Mouse (Mus musculus): ENCODE data around the gene Myo1d. TPM values are rescaled to one million over a fixed set of nuclear protein-coding genes. Genes with fewer than 3 reads are reported as not detected.

Gene Myo1d
- polyA plus RNA-seq, 1 experiment from 2014 or later: 1.8 TPM

- no peak overlapping the region for H3K4me2 ChIP-seq
- WGBS: 91% methylated on average over 3 of the region's 3 CpGs
- no peaks in the 10 kb centered on the region for H3K9me3 ChIP-seq
- ATAC-seq (ENCODE audit: low read depth): no peak
- no peaks in the 10 kb centered on the region for H3K27me3 ChIP-seq
- H3K27ac ChIP-seq (replicated peaks): no peak overlapping the region
- H3K4me3 ChIP-seq: no peak overlapping the region
- no peaks in the 10 kb centered on the region for H3K4me1 ChIP-seq (replicated peaks)
- H3K9ac ChIP-seq: no peak overlapping the region
- H3K36me3 ChIP-seq: no peaks in the 10 kb centered on the region
Observed at GRCm38 (mm10) chr11:80759023-80759422, 20.8 kb downstream of the Myo1d start.

GRCm38 (mm10) chr11:80754201-80754600 is 25.6 kb downstream of the Myo1d start:
- no peaks in the 10 kb centered on the region for H3K9me3 ChIP-seq
- 85% methylated on average over 2 of the region's 2 CpGs for WGBS
- no peak overlapping the region for H3K9ac ChIP-seq

GRCm38 (mm10) chr11:80751168-80751567 is 28.7 kb downstream of the Myo1d start:
- WGBS: 98% methylated on average over 1 of the region's 1 CpGs
- Histone ChIP-seq H3K9ac (no peak overlapping the region), H3K27ac (replicated peaks) (no peak overlapping the region), H3K4me3 (no peak overlapping the region), H3K27me3 (no peaks in the 10 kb centered on the region), H3K4me2 (no peak overlapping the region), H3K9me3 (no peaks in the 10 kb centered on the region), H3K4me1 (replicated peaks) (peaks cover 9% of the 10 kb centered on the region), H3K36me3 (no peaks in the 10 kb centered on the region)
- no peak for ATAC-seq (ENCODE audit: low read depth)

More at GRCm38 (mm10) chr11:80754201-80754600, 25.6 kb downstream of the Myo1d start:
- Histone ChIP-seq H3K36me3 (no peaks in the 10 kb centered on the region), H3K27ac (replicated peaks) (no peak overlapping the region), H3K27me3 (no peaks in the 10 kb centered on the region), H3K4me1 (replicated peaks) (no peaks in the 10 kb centered on the region), H3K4me3 (no peak overlapping the region), H3K4me2 (no peak overlapping the region)
- ATAC-seq (ENCODE audit: low read depth): no peak

GRCm38 (mm10) chr11:80749187-80749586 is 30.6 kb downstream of the Myo1d start:
- ATAC-seq (ENCODE audit: low read depth): no peak
- Histone ChIP-seq H3K4me2 (no peak overlapping the region), H3K9ac (no peak overlapping the region), H3K4me1 (replicated peaks) (peaks cover 9% of the 10 kb centered on the region), H3K27ac (replicated peaks) (no peak overlapping the region), H3K9me3 (no peaks in the 10 kb centered on the region), H3K27me3 (no peaks in the 10 kb centered on the region), H3K4me3 (no peak overlapping the region), H3K36me3 (no peaks in the 10 kb centered on the region)
- WGBS: 91% methylated on average over 1 of the region's 1 CpGs

- Histone ChIP-seq H3K27me3 (no peaks in the 10 kb centered on the region), H3K27ac (replicated peaks) (no peak overlapping the region), H3K9me3 (no peaks in the 10 kb centered on the region), H3K4me2 (no peak overlapping the region), H3K9ac (no peak overlapping the region), H3K4me1 (replicated peaks) (peaks cover 9% of the 10 kb centered on the region), H3K36me3 (no peaks in the 10 kb centered on the region), H3K4me3 (no peak overlapping the region)
- WGBS: 88% methylated on average over 5 of the region's 5 CpGs
- ATAC-seq (ENCODE audit: low read depth): no peak
Observed at GRCm38 (mm10) chr11:80745426-80745825, 34.4 kb downstream of the Myo1d start.

- H3K9ac ChIP-seq: no peak overlapping the region
- no peak overlapping the region for H3K27ac ChIP-seq (replicated peaks)
- no peak overlapping the region for H3K4me2 ChIP-seq
- no peaks in the 10 kb centered on the region for H3K27me3 ChIP-seq
- no peaks in the 10 kb centered on the region for H3K36me3 ChIP-seq
- no peaks in the 10 kb centered on the region for H3K9me3 ChIP-seq
- ATAC-seq (ENCODE audit: low read depth): no peak
- peaks cover 9% of the 10 kb centered on the region for H3K4me1 ChIP-seq (replicated peaks)
- 86% methylated on average over 4 of the region's 4 CpGs for WGBS
- no peak overlapping the region for H3K4me3 ChIP-seq
Observed at GRCm38 (mm10) chr11:80743823-80744410, 35.9 kb downstream of the Myo1d start.

- Histone ChIP-seq H3K9ac (no peak overlapping the region), H3K36me3 (no peaks in the 10 kb centered on the region), H3K27ac (replicated peaks) (no peak overlapping the region), H3K4me2 (no peak overlapping the region), H3K9me3 (no peaks in the 10 kb centered on the region), H3K27me3 (no peaks in the 10 kb centered on the region), H3K4me3 (no peak overlapping the region), H3K4me1 (replicated peaks) (peaks cover 9% of the 10 kb centered on the region)
- no peak for ATAC-seq (ENCODE audit: low read depth)
- WGBS: 96% methylated on average over 4 of the region's 4 CpGs
Observed at GRCm38 (mm10) chr11:80742462-80742861, 37.4 kb downstream of the Myo1d start.

- Histone ChIP-seq H3K9me3 (no peaks in the 10 kb centered on the region), H3K4me3 (no peak overlapping the region), H3K36me3 (no peaks in the 10 kb centered on the region), H3K4me2 (no peak overlapping the region), H3K27ac (replicated peaks) (no peak overlapping the region), H3K27me3 (no peaks in the 10 kb centered on the region), H3K4me1 (replicated peaks) (no peaks in the 10 kb centered on the region), H3K9ac (no peak overlapping the region)
- 84% methylated on average over 2 of the region's 2 CpGs for WGBS
- no peak for ATAC-seq (ENCODE audit: low read depth)
Observed at GRCm38 (mm10) chr11:80734771-80735170, 45.1 kb downstream of the Myo1d start.

GRCm38 (mm10) chr11:80724701-80725100 is 55.1 kb downstream of the Myo1d start:
- no peak overlapping the region for H3K4me3 ChIP-seq
- ATAC-seq (ENCODE audit: low read depth): no peak
- H3K4me2 ChIP-seq: no peak overlapping the region
- H3K9ac ChIP-seq: no peak overlapping the region
- no peaks in the 10 kb centered on the region for H3K27me3 ChIP-seq
- no peaks in the 10 kb centered on the region for H3K9me3 ChIP-seq
- 64% methylated on average over 12 of the region's 12 CpGs for WGBS
- H3K4me1 ChIP-seq (replicated peaks): peaks cover 6% of the 10 kb centered on the region; the same call in 1 of the 2 replicates
- no peaks in the 10 kb centered on the region for H3K36me3 ChIP-seq
- no peak overlapping the region for H3K27ac ChIP-seq (replicated peaks)

- no peaks in the 10 kb centered on the region for H3K36me3 ChIP-seq
- WGBS: 86% methylated on average over 9 of the region's 9 CpGs
- ATAC-seq (ENCODE audit: low read depth): no peak
- peaks cover 6% of the 10 kb centered on the region; the same call in 1 of the 2 replicates for H3K4me1 ChIP-seq (replicated peaks)
- no peaks in the 10 kb centered on the region for H3K27me3 ChIP-seq
- H3K4me3 ChIP-seq: no peak overlapping the region
- H3K9ac ChIP-seq: no peak overlapping the region
- no peaks in the 10 kb centered on the region for H3K9me3 ChIP-seq
- H3K4me2 ChIP-seq: no peak overlapping the region
- no peak overlapping the region for H3K27ac ChIP-seq (replicated peaks)
Observed at GRCm38 (mm10) chr11:80723406-80724047, 56.3 kb downstream of the Myo1d start.

GRCm38 (mm10) chr11:80719014-80719413 is 60.8 kb downstream of the Myo1d start:
- H3K27ac ChIP-seq (replicated peaks): no peak overlapping the region
- 79% methylated on average over 1 of the region's 1 CpGs for WGBS
- no peak overlapping the region for H3K4me2 ChIP-seq
- H3K4me3 ChIP-seq: no peak overlapping the region
- no peaks in the 10 kb centered on the region for H3K27me3 ChIP-seq
- no peaks in the 10 kb centered on the region for H3K9me3 ChIP-seq
- H3K9ac ChIP-seq: no peak overlapping the region
- no peaks in the 10 kb centered on the region for H3K4me1 ChIP-seq (replicated peaks)
- no peak for ATAC-seq (ENCODE audit: low read depth)
- no peaks in the 10 kb centered on the region for H3K36me3 ChIP-seq

GRCm38 (mm10) chr11:80718036-80718435 is 61.8 kb downstream of the Myo1d start:
- Histone ChIP-seq H3K9me3 (no peaks in the 10 kb centered on the region), H3K4me2 (no peak overlapping the region), H3K27ac (replicated peaks) (no peak overlapping the region), H3K36me3 (no peaks in the 10 kb centered on the region), H3K27me3 (no peaks in the 10 kb centered on the region), H3K4me1 (replicated peaks) (no peaks in the 10 kb centered on the region), H3K9ac (no peak overlapping the region), H3K4me3 (no peak overlapping the region)
- ATAC-seq (ENCODE audit: low read depth): no peak

- ATAC-seq (ENCODE audit: low read depth): no peak
- Histone ChIP-seq H3K4me1 (replicated peaks) (no peaks in the 10 kb centered on the region), H3K9ac (no peak overlapping the region), H3K4me2 (no peak overlapping the region), H3K36me3 (no peaks in the 10 kb centered on the region), H3K9me3 (no peaks in the 10 kb centered on the region), H3K27me3 (no peaks in the 10 kb centered on the region), H3K4me3 (no peak overlapping the region), H3K27ac (replicated peaks) (no peak overlapping the region)
- 75% methylated on average over 2 of the region's 2 CpGs for WGBS
Observed at GRCm38 (mm10) chr11:80715115-80715514, 64.7 kb downstream of the Myo1d start.

All from neural tube, embryonic 13.5 days (tissue).